ENCODE assay signal across 14 mouse cellular contexts in genomic region chr15:85233690-85234089, GRCm38 (mm10). TPM values are rescaled to one million over a fixed set of nuclear protein-coding genes. Genes with fewer than 3 reads are reported as not detected.
DNase-seq lines count a peak whose midpoint lies in the region; ATAC-seq and TF ChIP-seq lines count a peak whose summit lies in the region.
"Had no signal": no experiment of that assay in that cellular context is flagged by ENCODE, and none has a peak within 500 bp of the region (broad histone marks: within the 10 kb centered on the region; RNA-seq: fewer than 3 reads in every experiment).

No protein-coding gene starts in this region.

- WGBS in heart, embryonic 16.5 days, result 72% methylated on average over 4 of the region's 4 CpGs
- 86% methylated on average over 4 of the region's 4 CpGs for WGBS in heart, embryonic 11.5 days (ENCODE audit: insufficient replicate concordance)
- 84% methylated on average over 4 of the region's 4 CpGs for WGBS in limb, embryonic 13.5 days
- WGBS in lung, postnatal 0 days, result 90% methylated on average over 4 of the region's 4 CpGs

- no peaks in the 10 kb centered on the region for H3K9me3 ChIP-seq in heart, embryonic 16.5 days (replicated peaks; ENCODE audit: control insufficient read depth, low read length)
- no peaks in the 10 kb centered on the region for H3K9me3 ChIP-seq in heart, embryonic 11.5 days (replicated peaks; ENCODE audit: control insufficient read depth, low read length)
- H3K9me3 ChIP-seq in limb, embryonic 13.5 days, result no peaks in the 10 kb centered on the region
- no peaks in the 10 kb centered on the region for H3K9me3 ChIP-seq in lung, postnatal 0 days (ENCODE audit: low read length)
- H3K9me3 ChIP-seq: hindbrain, embryonic 15.5 days had no signal

- H3K27me3 ChIP-seq in heart, embryonic 16.5 days (ENCODE audit: control insufficient read depth, insufficient read depth, low read length), result 0 out of 2 replicates have a peak, but pooled peaks cover 2% of the 10 kb centered on the region
- no peaks in the 10 kb centered on the region; the same call in 1 of the 2 replicates for H3K27me3 ChIP-seq in heart, embryonic 11.5 days (ENCODE audit: control insufficient read depth, insufficient read depth, low read length)
- no peaks in the 10 kb centered on the region for H3K27me3 ChIP-seq in limb, embryonic 13.5 days
- no peaks in the 10 kb centered on the region for H3K27me3 ChIP-seq in lung, postnatal 0 days (replicated peaks; ENCODE audit: insufficient read depth, low read length)
- H3K27me3 ChIP-seq: hindbrain, embryonic 15.5 days had no signal

- H3K4me3 ChIP-seq in heart, embryonic 16.5 days (ENCODE audit: low read length), result no peak overlapping the region
- no peak overlapping the region for H3K4me3 ChIP-seq in heart, embryonic 11.5 days (ENCODE audit: low read depth, low read length)
- H3K4me3 ChIP-seq in limb, embryonic 13.5 days, result no peak overlapping the region
- H3K4me3 ChIP-seq in lung, postnatal 0 days (ENCODE audit: low read depth, low read length), result no peak overlapping the region
- H3K4me3 ChIP-seq: gastrocnemius, adult 2 months; hindbrain, embryonic 15.5 days; left cerebral cortex, adult 2 months; megakaryocyte, embryonic 14.5 days had no signal

- H3K4me1 ChIP-seq in heart, embryonic 16.5 days (ENCODE audit: control insufficient read depth, insufficient read depth, low read length), result peaks cover 23% of the 10 kb centered on the region
- H3K4me1 ChIP-seq in heart, embryonic 11.5 days (ENCODE audit: control insufficient read depth, insufficient read depth, low read length), result peaks cover 16% of the 10 kb centered on the region
- H3K4me1 ChIP-seq in limb, embryonic 13.5 days, result 0 out of 2 replicates have a peak, but pooled peaks cover 3% of the 10 kb centered on the region
- H3K4me1 ChIP-seq in lung, postnatal 0 days (ENCODE audit: insufficient read depth, low read depth, low read length), result no peaks in the 10 kb centered on the region
- H3K4me1 ChIP-seq: hindbrain, embryonic 15.5 days had no signal

- peak; percentile 57 to 84 for DNase-seq in urinary bladder, adult 18-20 months (ENCODE audit: low spot score in 2 of 2)
- no peak for DNase-seq in urinary bladder, postnatal 10 days (ENCODE audit: low spot score)
- no peak for DNase-seq in ovary, postnatal 36 days (ENCODE audit: low spot score)
- DNase-seq in lung, postnatal 0 days (ENCODE audit: low spot score), result no peak
- DNase-seq in left cerebral cortex, adult 11 months (ENCODE audit: low spot score), result no peak
- DNase-seq: cerebellum, postnatal 25 days; gastrocnemius, adult 2 months; lung, adult 18-20 months had no signal

- ATAC-seq in heart, embryonic 16.5 days (replicated peaks; ENCODE audit: extremely low read depth, insufficient read depth, low FRiP score), result no peak
- no peak for ATAC-seq in heart, embryonic 11.5 days (replicated peaks; ENCODE audit: insufficient number of reproducible peaks, low FRiP score, low TSS enrichment)
- peak; percentile 30; the same call in 1 of the 2 replicates for ATAC-seq in limb, embryonic 13.5 days (ENCODE audit: low FRiP score, low read depth)
- ATAC-seq in lung, postnatal 0 days, result no peak

- no peak for TF ChIP-seq EP300 in lung, postnatal 0 days (IDR thresholded peaks at IDR 0.05)

- 0 out of 2 replicates have a peak, but pooled peaks cover 10% of the 10 kb centered on the region for H3K36me3 ChIP-seq in heart, embryonic 16.5 days (ENCODE audit: control insufficient read depth, insufficient read depth)
- H3K36me3 ChIP-seq in heart, embryonic 11.5 days (ENCODE audit: control insufficient read depth, insufficient read depth, low read length), result peaks cover 25% of the 10 kb centered on the region
- H3K36me3 ChIP-seq in limb, embryonic 13.5 days, result peaks cover 94% of the 10 kb centered on the region
- peaks cover 3% of the 10 kb centered on the region; the same call in 1 of the 2 replicates for H3K36me3 ChIP-seq in lung, postnatal 0 days (ENCODE audit: insufficient read depth, low read length)
- H3K36me3 ChIP-seq: hindbrain, embryonic 15.5 days had no signal

- no peak overlapping the region for H3K9ac ChIP-seq in heart, embryonic 16.5 days (ENCODE audit: low read length)
- H3K9ac ChIP-seq in heart, embryonic 11.5 days (ENCODE audit: low read depth, low read length), result no peak overlapping the region
- no peak overlapping the region for H3K9ac ChIP-seq in limb, embryonic 13.5 days
- no peak overlapping the region for H3K9ac ChIP-seq in lung, postnatal 0 days (replicated peaks; ENCODE audit: low read depth)
- H3K9ac ChIP-seq: hindbrain, embryonic 15.5 days had no signal

- H3K27ac ChIP-seq in heart, embryonic 16.5 days (ENCODE audit: low read length), result peak overlapping the region; percentile 25; the same call in 1 of the 2 replicates
- no peak overlapping the region for H3K27ac ChIP-seq in heart, embryonic 11.5 days (ENCODE audit: low read depth, low read length)
- no peak overlapping the region for H3K27ac ChIP-seq in limb, embryonic 13.5 days
- H3K27ac ChIP-seq in lung, postnatal 0 days (ENCODE audit: low read length), result no peak overlapping the region
- H3K27ac ChIP-seq: gastrocnemius, adult 2 months; hindbrain, embryonic 15.5 days; left cerebral cortex, adult 2 months had no signal

- H3K4me2 ChIP-seq in heart, embryonic 16.5 days (ENCODE audit: low read depth, low read length), result no peak overlapping the region
- H3K4me2 ChIP-seq in heart, embryonic 11.5 days, result no peak overlapping the region
- H3K4me2 ChIP-seq in limb, embryonic 13.5 days (replicated peaks), result no peak overlapping the region
- H3K4me2 ChIP-seq in lung, postnatal 0 days (replicated peaks; ENCODE audit: low read depth, low read length), result no peak overlapping the region
- H3K4me2 ChIP-seq: hindbrain, embryonic 15.5 days had no signal

- TF ChIP-seq CTCF in lung, postnatal 0 days (IDR thresholded peaks at IDR 0.05), result no peak

RNA-seq across cellular contexts. Expression of gene Fbln1, which starts 27.9 kb away (rescaled TPM):
- polyA plus RNA-seq in heart, embryonic 16.5 days (2015; fragmentation: Nextera tagmentation; extraction: Ambion mirVana), result 109 and 124 TPM in 2 replicates
- polyA plus RNA-seq in heart, embryonic 11.5 days (2014; fragmentation: Nextera tagmentation; extraction: Ambion mirVana), result 145 and 163 TPM in 2 replicates
- 217 and 232 TPM in 2 replicates for polyA plus RNA-seq in limb, embryonic 13.5 days (2015; fragmentation: Nextera tagmentation; extraction: Ambion mirVana)
- polyA plus RNA-seq in lung, postnatal 0 days (2015; fragmentation: Nextera tagmentation; extraction: Ambion mirVana), result 45.7 and 51.2 TPM in 2 replicates

Comparison
In these comparisons a context has a peak if more than half of its experiments do, and no peak if none do; other contexts are left out.
1. DNase-seq: peak in urinary bladder, adult 18-20 months (2 of 2); none in urinary bladder, postnatal 10 days (single experiment), ovary, postnatal 36 days (single experiment), lung, postnatal 0 days (single experiment) and left cerebral cortex, adult 11 months (single experiment).